Mouse (Mus musculus) myocyte (in vitro differentiated cells): ENCODE data around the gene Hs6st3.

Source experiments
- CEBPB ChIP-seq: IDR thresholded peaks from 2 replicates; pipeline ENCODE4 v1.6.1; 2011; ENCODE audit warnings: mild to moderate bottlenecking, moderate library complexity; ENCODE audit not compliant: poor library complexity, insufficient read depth, severe bottlenecking
- POLR2A ChIP-seq: IDR thresholded peaks from one replicate; pipeline ENCODE4 v1.6.1; 2011; ENCODE audit warnings: low read depth, mild to moderate bottlenecking, control low read depth, moderate library complexity; ENCODE audit not compliant: insufficient read length
- POLR2AphosphoS2 ChIP-seq: IDR thresholded peaks from one replicate; pipeline ENCODE4 v1.6.1; 2011; ENCODE audit warnings: low read depth, control low read depth; ENCODE audit not compliant: insufficient read length
- USF1 ChIP-seq: IDR thresholded peaks from one replicate; pipeline ENCODE4 v1.6.1; 2011; ENCODE audit warnings: low read depth, mild to moderate bottlenecking, control low read depth, moderate library complexity

DNA sequence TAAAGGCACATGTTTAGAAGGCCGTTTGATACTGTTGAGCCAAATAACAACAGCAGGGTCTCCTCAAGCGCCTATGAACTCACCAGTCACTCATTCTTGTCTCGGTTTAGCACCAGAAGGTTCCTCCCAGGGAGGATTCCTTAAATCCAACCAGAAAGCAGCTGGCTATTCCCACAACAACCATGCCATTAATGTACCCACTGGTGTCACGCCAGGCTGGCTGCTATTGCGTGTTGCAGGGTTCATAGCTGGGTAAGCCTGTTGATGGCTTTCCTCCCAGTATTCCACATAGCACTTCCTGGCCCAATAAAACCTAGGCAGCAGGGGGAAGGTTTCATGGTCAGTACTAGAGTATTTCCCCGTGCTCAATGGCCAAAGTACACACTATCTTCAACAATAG is 155.9 kb downstream of the Hs6st3 start:
- no peak for TF ChIP-seq POLR2AphosphoS2
- TF ChIP-seq USF1 = no peak
- TF ChIP-seq CEBPB = no peak
- TF ChIP-seq POLR2A = no peak
